Mouse (Mus musculus): ENCODE measurements around the gene Chl1.

Gene Chl1

GRCm38 (mm10) chr6:103665677-103666316 lies 155.4 kb downstream of the Chl1 start:
- no peak for DNase-seq (ENCODE audit: low read depth, low spot score)

- no peak for DNase-seq (ENCODE audit: low read depth, low spot score)
These were observed 162.7 kb downstream of the Chl1 start for GRCm38 (mm10) chr6:103673111-103673510.

DNA sequence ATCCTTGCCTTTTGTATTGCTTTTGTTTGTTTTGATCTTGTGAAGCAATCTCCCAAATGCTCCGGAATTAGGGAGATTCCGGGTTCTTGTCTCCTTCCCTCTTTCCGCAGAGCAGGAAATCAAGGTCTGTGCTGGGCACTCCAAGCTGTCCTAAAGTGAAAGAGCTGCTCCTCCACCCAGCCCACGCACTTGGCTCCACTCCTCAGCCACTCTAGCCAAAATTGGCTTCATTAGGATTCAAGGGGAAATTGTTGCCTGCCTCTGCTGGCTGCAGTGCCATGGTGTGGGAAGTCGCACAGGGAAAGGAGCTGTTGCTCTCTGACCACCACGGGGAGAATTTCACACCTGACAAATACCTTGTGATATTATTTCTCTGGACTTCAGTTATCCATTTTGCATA lies 163.9 kb downstream of the Chl1 start:
- no peak for DNase-seq (ENCODE audit: low read depth, low spot score)

DNA sequence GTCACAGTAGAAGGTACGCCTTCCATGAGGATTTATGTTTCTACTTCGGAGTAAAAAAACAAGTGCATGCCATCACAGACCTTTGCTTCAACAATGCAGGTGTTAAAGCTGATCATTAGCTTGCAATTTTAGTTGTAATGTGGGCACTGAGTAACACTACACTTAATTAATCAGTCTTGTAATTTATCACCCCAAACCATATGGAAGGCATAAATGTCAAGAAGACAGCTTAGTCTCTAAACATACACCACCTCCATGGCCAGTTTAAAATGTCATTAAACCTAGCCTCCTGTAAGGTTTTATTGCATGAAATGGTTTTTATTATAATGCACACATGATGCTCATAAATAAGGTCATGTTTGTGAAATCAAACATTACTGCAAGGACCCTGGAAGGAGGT lies 164.8 kb downstream of the Chl1 start:
- DNase-seq (ENCODE audit: low read depth, low spot score): no peak

GRCm38 (mm10) chr6:103676664-103677063 lies 166.3 kb downstream of the Chl1 start:
- no peak for DNase-seq (ENCODE audit: low read depth, low spot score)

DNA sequence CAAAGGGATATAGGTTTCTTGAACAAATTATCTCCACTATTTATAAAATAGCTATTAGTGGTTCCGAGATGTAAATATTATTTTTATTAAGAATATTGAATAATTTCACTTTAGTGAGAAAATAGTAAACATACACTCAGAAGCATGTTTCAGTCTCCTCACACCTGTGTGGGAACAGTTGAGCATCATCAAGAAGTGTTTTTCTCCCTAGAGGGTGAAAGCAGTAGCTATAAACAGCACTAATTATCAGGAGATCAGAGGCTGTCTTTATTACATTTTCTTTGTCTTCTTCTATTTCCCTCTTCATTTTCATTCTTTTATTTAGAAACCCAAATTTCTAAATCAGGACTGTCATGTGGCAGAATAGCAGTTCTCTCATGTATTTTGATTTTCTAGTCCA lies 166.7 kb downstream of the Chl1 start:
- DNase-seq (ENCODE audit: low read depth, low spot score): no peak

DNA sequence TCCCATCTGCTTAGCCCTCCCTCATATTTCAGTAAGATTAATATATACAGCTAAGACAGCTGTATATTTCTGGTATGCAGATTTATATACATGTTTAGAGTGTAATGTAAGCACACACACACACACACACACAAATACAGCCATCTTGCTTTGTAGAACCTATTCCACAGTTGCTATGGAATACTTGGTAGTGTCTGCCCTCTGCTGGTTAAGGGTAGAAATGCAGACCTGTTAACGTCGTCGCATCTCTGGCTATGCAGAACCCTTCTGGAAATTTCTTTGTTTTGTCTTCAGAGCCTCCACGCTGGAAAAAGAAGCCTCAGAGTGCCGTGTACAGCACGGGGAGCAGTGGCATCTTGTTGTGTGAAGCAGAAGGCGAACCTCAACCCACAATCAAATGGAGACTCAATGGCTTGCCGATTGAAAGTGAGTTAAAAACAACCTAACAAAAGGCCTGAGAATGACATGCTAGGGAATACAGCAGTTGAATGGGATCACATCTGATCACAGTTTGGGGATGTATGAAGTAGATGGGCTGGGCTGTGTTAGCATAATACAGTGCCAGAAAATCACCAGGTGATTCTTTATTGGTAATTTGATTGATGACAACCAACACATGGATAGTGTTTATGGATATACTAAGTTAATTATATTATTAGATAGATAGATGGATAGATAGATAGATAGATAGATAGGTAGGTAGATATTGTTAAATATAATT lies 172.6 kb downstream of the Chl1 start:
- DNase-seq (ENCODE audit: low read depth, low spot score): peak; percentile 54

- DNase-seq (ENCODE audit: low read depth, low spot score): no peak
These were observed 182.1 kb downstream of the Chl1 start for GRCm38 (mm10) chr6:103692511-103692910.

DNA sequence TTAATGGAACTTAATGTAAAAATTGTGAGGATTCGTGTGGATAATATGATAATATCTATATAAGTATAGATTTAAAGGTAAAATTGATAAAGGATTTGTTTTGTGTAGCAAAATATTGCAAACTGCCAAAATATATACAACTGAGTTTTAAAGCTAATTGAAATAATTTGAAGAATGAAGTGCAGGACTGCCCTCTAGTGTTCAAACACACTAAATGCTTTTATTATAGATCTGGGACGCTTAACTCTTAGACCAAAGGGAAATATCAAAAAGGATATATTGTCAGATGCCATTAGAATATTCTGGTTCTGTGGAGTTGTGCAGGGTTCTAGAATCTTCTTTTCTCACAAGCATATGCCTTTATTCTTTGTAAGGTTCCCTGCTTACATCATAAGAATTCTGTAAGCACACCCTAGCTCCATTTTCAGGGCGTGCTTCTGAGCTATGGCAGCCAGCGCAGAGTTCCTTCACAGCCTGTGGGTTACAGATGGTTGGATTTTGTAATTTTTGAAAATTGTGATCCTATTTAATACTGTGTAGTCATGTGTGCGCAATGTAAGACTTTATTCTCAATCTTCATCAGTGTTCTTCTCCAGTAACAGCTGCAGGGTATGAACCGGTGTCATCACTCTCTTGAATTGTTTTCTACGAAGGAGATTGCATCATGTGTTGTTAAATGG lies 187.1 kb downstream of the Chl1 start:
- DNase-seq (ENCODE audit: low read depth, low spot score): peak; percentile 32

DNA sequence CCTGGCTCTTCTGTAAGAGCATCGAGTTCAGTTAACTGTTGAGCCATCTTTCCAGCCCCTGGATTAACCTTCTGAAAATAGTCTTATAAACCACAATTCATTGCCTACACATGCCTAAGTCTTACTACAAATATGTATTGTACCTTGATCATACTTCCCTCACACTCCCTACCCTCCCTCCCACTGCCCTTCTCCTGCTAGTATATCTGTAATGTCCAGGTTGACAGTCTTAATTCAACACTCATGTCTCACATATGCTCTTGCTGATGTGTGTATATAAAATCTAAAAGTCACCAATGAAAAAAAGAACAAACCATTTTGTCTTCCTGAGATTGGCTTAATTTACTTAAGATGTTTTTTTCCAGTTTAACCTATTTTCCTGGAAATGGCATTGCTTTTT lies 189.1 kb downstream of the Chl1 start:
- DNase-seq (ENCODE audit: low read depth, low spot score): no peak

DNA sequence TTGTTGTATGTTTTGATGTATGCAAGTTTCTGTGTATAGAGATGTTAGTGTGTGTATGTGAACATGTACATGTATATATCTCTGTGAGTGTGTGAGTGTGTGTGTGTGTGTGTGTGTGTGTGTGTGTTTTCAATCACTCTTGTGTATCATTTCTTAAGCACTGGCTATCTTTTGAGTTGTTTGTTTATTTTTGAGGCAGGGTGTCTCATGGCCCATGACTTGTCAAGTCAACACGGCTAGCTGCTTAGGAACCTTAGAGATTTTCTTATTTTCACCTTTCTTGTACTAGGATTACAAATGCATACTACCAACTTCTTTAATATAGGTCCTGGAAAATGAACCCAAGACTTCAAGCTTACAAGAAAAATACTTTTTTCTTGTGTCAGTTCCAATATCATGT lies 189.5 kb downstream of the Chl1 start:
- no peak for DNase-seq (ENCODE audit: low read depth, low spot score)

DNA sequence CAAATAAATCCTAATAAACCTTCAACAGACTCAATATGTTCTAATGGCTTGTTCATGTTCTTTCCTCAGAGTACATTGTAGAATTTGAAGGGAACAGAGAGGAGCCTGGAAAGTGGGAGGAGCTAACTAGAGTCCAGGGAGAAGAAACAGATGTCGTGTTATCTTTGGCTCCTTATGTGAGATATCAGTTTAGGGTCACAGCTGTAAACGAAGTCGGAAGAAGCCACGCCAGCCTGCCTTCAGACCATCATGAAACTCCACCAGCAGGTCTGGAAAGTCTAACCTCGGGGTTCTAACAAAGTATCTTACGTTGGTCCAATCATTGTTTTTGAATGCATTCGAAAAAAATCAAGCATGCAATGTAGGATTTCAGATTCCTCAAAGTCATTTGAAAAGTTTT lies 189.9 kb downstream of the Chl1 start:
- DNase-seq (ENCODE audit: low read depth, low spot score): no peak

GRCm38 (mm10) chr6:103706366-103706765 lies 196.0 kb downstream of the Chl1 start:
- DNase-seq (ENCODE audit: low read depth, low spot score): no peak

DNA sequence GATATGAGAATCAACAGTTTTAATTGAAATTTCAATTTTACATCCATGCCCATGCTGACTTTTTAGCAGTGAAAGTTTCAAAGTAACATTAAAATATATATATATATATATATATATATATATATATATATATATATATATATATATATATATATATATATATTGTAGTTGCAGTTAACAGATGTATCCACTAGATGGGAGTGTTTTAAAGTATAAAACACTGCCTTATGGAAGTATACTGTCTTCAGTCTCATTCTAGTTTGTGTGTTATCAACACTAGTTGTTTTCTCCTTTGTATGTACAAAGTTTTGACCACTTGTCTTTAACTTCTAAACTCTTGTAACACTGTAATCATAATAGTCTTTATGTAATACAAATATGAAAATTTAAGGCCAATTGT lies 228.9 kb downstream of the Chl1 start:
- no peak for DNase-seq (ENCODE audit: low read depth, low spot score)

GRCm38 (mm10) chr6:103742784-103743183 lies 232.4 kb downstream of the Chl1 start:
- no peak for DNase-seq (ENCODE audit: low read depth, low spot score)

- peak; percentile 66 for DNase-seq (ENCODE audit: low read depth, low spot score)
These were observed 235.7 kb downstream of the Chl1 start for GRCm38 (mm10) chr6:103746103-103746502.

DNA sequence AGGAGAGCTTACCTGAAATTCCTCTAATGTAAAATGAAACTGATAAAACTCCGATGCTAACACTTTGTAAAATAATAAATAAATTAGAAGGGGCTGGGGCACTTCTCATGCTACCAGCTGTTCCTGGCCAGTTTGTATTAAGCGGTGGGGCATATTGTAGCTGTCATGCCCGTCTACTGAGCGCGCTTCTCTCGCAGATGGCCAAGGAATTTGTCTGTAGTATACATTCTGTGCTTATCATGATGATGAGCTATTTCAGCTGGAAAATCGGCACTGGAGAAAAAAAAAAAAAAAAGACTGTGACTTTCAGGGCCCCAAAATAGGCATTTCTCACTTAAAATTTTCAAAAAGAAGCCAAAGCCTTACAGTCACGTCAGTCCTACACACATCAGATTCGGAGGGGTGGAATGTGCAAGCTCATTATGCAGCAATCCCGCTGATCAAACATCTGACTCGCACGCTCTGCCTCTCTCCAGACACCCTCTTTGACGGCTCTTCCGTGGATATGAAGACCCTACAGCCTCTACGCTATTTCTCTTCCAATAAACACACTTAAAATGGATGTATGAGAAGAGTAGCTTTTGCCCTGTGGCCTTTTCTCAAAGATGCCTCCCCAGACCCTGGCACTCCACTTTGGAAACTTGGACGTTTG lies 238.9 kb downstream of the Chl1 start:
- DNase-seq (ENCODE audit: low read depth, low spot score): no peak

DNA sequence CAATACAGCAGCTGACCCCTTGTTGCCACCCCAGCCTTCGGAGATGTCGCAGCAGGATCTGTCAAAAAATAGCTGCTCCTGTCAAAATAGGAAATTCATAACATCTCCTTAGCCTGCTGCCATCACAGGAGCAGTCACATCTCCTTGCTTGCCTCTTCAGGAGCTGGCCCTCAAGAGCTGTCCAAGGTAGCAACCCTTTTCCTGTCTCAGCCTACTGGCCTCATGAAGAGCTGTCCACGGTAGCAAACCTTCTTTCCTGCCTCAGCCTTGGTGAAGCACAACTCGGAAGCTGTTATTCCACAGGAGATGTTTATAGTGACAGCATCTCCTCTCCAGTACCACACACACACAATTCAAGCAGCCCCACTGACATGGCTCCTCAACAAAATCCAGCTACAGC lies 243.5 kb downstream of the Chl1 start:
- peak; percentile 74 for DNase-seq (ENCODE audit: low read depth, low spot score)

- no peak for DNase-seq (ENCODE audit: low read depth, low spot score)
These were observed 256.4 kb downstream of the Chl1 start for GRCm38 (mm10) chr6:103766830-103767229.

GRCm38 (mm10) chr6:103781058-103781457 lies 270.7 kb downstream of the Chl1 start:
- no peak for DNase-seq (ENCODE audit: low read depth, low spot score)

DNA sequence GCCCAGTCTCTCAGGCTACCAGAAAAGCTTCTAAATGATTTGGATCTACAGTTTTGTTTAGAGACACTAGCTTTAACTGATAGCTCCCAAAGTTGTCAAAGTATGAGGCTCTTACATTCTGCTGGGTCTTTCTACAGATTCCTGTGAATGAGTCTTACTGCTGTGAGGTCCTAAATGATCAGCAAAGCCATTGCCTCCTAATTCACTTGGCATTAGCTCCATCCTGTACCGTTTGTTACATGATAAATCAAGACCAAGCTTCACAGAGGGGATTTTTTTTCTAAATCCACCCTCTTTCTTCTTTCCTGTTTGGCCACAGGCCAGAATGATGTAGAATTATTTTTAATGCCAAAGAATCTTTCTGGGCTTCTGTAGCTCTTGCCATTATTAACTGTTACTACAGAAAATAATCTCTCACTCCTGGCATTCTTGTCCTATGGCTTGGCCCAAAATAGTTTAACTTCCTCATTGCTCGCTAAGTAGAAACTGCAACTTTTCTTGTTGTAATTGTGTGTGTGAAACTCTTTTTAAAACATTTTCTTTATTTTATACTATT lies 280.8 kb downstream of the Chl1 start:
- DNase-seq (ENCODE audit: low read depth, low spot score): no peak

DNA sequence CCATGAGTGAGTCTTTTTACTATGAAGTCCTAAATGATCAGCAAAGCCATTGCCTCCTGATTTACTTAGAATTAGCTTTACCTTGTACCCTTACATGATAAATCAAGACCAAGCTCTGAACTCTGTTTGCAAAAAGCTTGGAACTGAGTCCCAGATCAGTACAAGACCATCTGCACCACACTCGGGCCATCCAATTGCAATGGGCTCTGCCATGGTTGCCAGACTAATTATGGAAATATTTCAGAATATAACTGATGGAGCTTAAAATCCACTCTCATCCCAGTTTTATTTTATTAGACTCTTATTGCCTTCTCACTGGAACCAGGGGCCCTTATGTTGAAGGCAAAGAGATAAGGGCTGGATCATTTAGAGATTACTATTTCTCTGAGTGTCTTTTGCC lies 284.9 kb downstream of the Chl1 start:
- DNase-seq (ENCODE audit: low read depth, low spot score): no peak

Measured in R1 (cell line).